Mouse (Mus musculus): Measurements from ENCODE around the gene Nf1. TPM values are rescaled to one million over a fixed set of nuclear protein-coding genes. Genes with fewer than 3 reads are reported as not detected.

Nf1 gene
- total and polyA plus RNA-seq, 3 experiments = 8.5 to 30.9 (median 30.5) TPM

- H3K27ac ChIP-seq = no peak overlapping the region
- no peaks in the 10 kb centered on the region for H3K79me2 ChIP-seq (replicated peaks; ENCODE audit: control insufficient read depth, insufficient read depth, low read length)
- intact Hi-C loops (cut with DNase I) = no loop called here
- H3K4me3 ChIP-seq = no peak overlapping the region
- 24% methylated on average over 1 of the region's 1 CpGs for WGBS
- no peaks in the 10 kb centered on the region for H3K27me3 ChIP-seq (ENCODE audit: control insufficient read depth, insufficient read depth, low read length)
- DNase-seq = no peak
- TF ChIP-seq EP300 (IDR thresholded peaks at IDR 0.05; ENCODE audit: insufficient read depth, low read depth, low read length) = no peak
- no peak for TF ChIP-seq CTCF (IDR thresholded peaks at IDR 0.05)
- no peak for TF ChIP-seq POLR2A (IDR thresholded peaks at IDR 0.05; ENCODE audit: insufficient read depth, low read depth, low read length)
- H3K4me1 ChIP-seq (ENCODE audit: control insufficient read depth, insufficient read depth, low read length) = no peaks in the 10 kb centered on the region
- H3K36me3 ChIP-seq (ENCODE audit: control insufficient read depth, insufficient read depth, low read length) = no peaks in the 10 kb centered on the region
- H3K9ac ChIP-seq (ENCODE audit: low read depth, low read length) = no peak overlapping the region
Observed at GRCm38 (mm10) chr11:79612046-79612600, 272.6 kb downstream of the Nf1 start.

- WGBS = 77% methylated on average over 3 of the region's 3 CpGs
- intact Hi-C loops (cut with DNase I) = no loop called here
- H3K27ac ChIP-seq = no peak overlapping the region
Observed at GRCm38 (mm10) chr11:79613084-79613483, 273.6 kb downstream of the Nf1 start.

GRCm38 (mm10) chr11:79613711-79614110 lies 274.2 kb downstream of the Nf1 start:
- Histone ChIP-seq H3K27me3 (ENCODE audit: control insufficient read depth, insufficient read depth, low read length) (no peaks in the 10 kb centered on the region), H3K27ac (no peak overlapping the region), H3K9ac (ENCODE audit: low read depth, low read length) (no peak overlapping the region), H3K4me1 (ENCODE audit: control insufficient read depth, insufficient read depth, low read length) (no peaks in the 10 kb centered on the region), H3K79me2 (replicated peaks; ENCODE audit: control insufficient read depth, insufficient read depth, low read length) (no peaks in the 10 kb centered on the region), H3K36me3 (ENCODE audit: control insufficient read depth, insufficient read depth, low read length) (no peaks in the 10 kb centered on the region), H3K4me3 (no peak overlapping the region)
- intact Hi-C loops (cut with DNase I) = no loop called here
- 60% methylated on average over 4 of the region's 4 CpGs for WGBS
- TF ChIP-seq EP300 (IDR thresholded peaks at IDR 0.05; ENCODE audit: insufficient read depth, low read depth, low read length) (no peak), POLR2A (IDR thresholded peaks at IDR 0.05; ENCODE audit: insufficient read depth, low read depth, low read length) (no peak), CTCF (IDR thresholded peaks at IDR 0.05) (no peak)
- no peak for DNase-seq

More at GRCm38 (mm10) chr11:79613084-79613483, 273.6 kb downstream of the Nf1 start:
- H3K9ac ChIP-seq (ENCODE audit: low read depth, low read length) = no peak overlapping the region
- TF ChIP-seq POLR2A (IDR thresholded peaks at IDR 0.05; ENCODE audit: insufficient read depth, low read depth, low read length) (no peak), EP300 (IDR thresholded peaks at IDR 0.05; ENCODE audit: insufficient read depth, low read depth, low read length) (no peak)
- H3K4me1 ChIP-seq (ENCODE audit: control insufficient read depth, insufficient read depth, low read length) = no peaks in the 10 kb centered on the region
- no peaks in the 10 kb centered on the region for H3K27me3 ChIP-seq (ENCODE audit: control insufficient read depth, insufficient read depth, low read length)
- no peaks in the 10 kb centered on the region for H3K36me3 ChIP-seq (ENCODE audit: control insufficient read depth, insufficient read depth, low read length)
- DNase-seq = no peak
- H3K79me2 ChIP-seq (replicated peaks; ENCODE audit: control insufficient read depth, insufficient read depth, low read length) = no peaks in the 10 kb centered on the region
- no peak overlapping the region for H3K4me3 ChIP-seq

GRCm38 (mm10) chr11:79614880-79615279 lies 275.4 kb downstream of the Nf1 start:
- intact Hi-C loops (cut with DNase I) = no loop called here
- H3K4me3 ChIP-seq = no peak overlapping the region
- no peaks in the 10 kb centered on the region for H3K27me3 ChIP-seq (ENCODE audit: control insufficient read depth, insufficient read depth, low read length)
- DNase-seq = no peak
- no peaks in the 10 kb centered on the region for H3K36me3 ChIP-seq (ENCODE audit: control insufficient read depth, insufficient read depth, low read length)
- no peak overlapping the region for H3K9ac ChIP-seq (ENCODE audit: low read depth, low read length)
- no peaks in the 10 kb centered on the region for H3K4me1 ChIP-seq (ENCODE audit: control insufficient read depth, insufficient read depth, low read length)
- H3K79me2 ChIP-seq (replicated peaks; ENCODE audit: control insufficient read depth, insufficient read depth, low read length) = no peaks in the 10 kb centered on the region
- TF ChIP-seq EP300 (IDR thresholded peaks at IDR 0.05; ENCODE audit: insufficient read depth, low read depth, low read length) (no peak), CTCF (IDR thresholded peaks at IDR 0.05) (no peak), POLR2A (IDR thresholded peaks at IDR 0.05; ENCODE audit: insufficient read depth, low read depth, low read length) (no peak)
- 68% methylated on average over 3 of the region's 3 CpGs for WGBS
- no peak overlapping the region for H3K27ac ChIP-seq

GRCm38 (mm10) chr11:79615871-79616270 lies 276.4 kb downstream of the Nf1 start:
- TF ChIP-seq CTCF (IDR thresholded peaks at IDR 0.05) (no peak), POLR2A (IDR thresholded peaks at IDR 0.05; ENCODE audit: insufficient read depth, low read depth, low read length) (no peak), EP300 (IDR thresholded peaks at IDR 0.05; ENCODE audit: insufficient read depth, low read depth, low read length) (no peak)
- no peak for DNase-seq
- Histone ChIP-seq H3K4me3 (no peak overlapping the region), H3K36me3 (ENCODE audit: control insufficient read depth, insufficient read depth, low read length) (no peaks in the 10 kb centered on the region), H3K4me1 (ENCODE audit: control insufficient read depth, insufficient read depth, low read length) (no peaks in the 10 kb centered on the region), H3K27me3 (ENCODE audit: control insufficient read depth, insufficient read depth, low read length) (no peaks in the 10 kb centered on the region), H3K9ac (ENCODE audit: low read depth, low read length) (no peak overlapping the region), H3K27ac (no peak overlapping the region), H3K79me2 (replicated peaks; ENCODE audit: control insufficient read depth, insufficient read depth, low read length) (no peaks in the 10 kb centered on the region)
- intact Hi-C loops (cut with DNase I) = no loop called here
- 49% methylated on average over 5 of the region's 5 CpGs for WGBS

- Histone ChIP-seq H3K36me3 (ENCODE audit: control insufficient read depth, insufficient read depth, low read length) (no peaks in the 10 kb centered on the region), H3K27me3 (ENCODE audit: control insufficient read depth, insufficient read depth, low read length) (no peaks in the 10 kb centered on the region), H3K4me3 (no peak overlapping the region), H3K27ac (no peak overlapping the region), H3K4me1 (ENCODE audit: control insufficient read depth, insufficient read depth, low read length) (no peaks in the 10 kb centered on the region), H3K9ac (ENCODE audit: low read depth, low read length) (no peak overlapping the region), H3K79me2 (replicated peaks; ENCODE audit: control insufficient read depth, insufficient read depth, low read length) (no peaks in the 10 kb centered on the region)
- 83% methylated on average over 8 of the region's 8 CpGs for WGBS
- intact Hi-C loops (cut with DNase I) = no loop called here
- DNase-seq = no peak
- TF ChIP-seq CTCF (IDR thresholded peaks at IDR 0.05) (no peak), POLR2A (IDR thresholded peaks at IDR 0.05; ENCODE audit: insufficient read depth, low read depth, low read length) (no peak), EP300 (IDR thresholded peaks at IDR 0.05; ENCODE audit: insufficient read depth, low read depth, low read length) (no peak)
Observed at GRCm38 (mm10) chr11:79617991-79618390, 278.5 kb downstream of the Nf1 start.

Data from heart, adult 2 months (tissue).